Mouse (Mus musculus): ENCODE measurements at regions not wholly inside any gene's neighbourhood (a gene's known extent, or its start where the extent isn't known, plus 50 kb on each side); places are given as distances from the start of the nearest gene placed in this dataset.

DNA sequence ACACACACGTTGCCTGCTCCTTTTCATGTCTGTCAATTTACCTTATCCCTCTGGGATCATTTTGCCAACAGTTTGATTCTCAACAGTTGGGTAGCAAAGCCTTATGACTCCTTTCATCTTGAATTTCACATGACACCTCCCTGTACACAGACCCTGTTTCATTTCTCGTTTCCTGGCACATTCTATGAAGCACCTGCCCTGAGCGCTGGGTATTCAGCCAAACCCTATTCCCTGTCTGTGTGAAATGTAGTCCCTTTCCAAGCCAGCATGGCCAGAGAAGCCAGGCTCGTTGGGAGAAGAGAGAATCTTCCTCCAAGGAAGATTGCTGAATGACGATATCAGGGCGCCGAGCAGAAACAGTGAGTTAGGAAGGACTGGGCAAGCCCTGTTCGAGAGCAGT, 108.2 kb downstream of the Wscd1 start:
- TF ChIP-seq CHD1 (IDR thresholded peaks at IDR 0.05; ENCODE audit: low read depth, low read length), result no peak
- no peak for TF ChIP-seq ZC3H11A (IDR thresholded peaks at IDR 0.05; ENCODE audit: low read depth, low read length)
